Mouse (Mus musculus): ENCODE measurements around the gene Racgap1. TPM values are rescaled to one million over a fixed set of nuclear protein-coding genes. Genes with fewer than 3 reads are reported as not detected.

Gene Racgap1
- polyA plus RNA-seq, 1 experiment from 2014 or later: 131 TPM

- Histone ChIP-seq H3K4me1 (replicated peaks) (peaks cover 13% of the 10 kb centered on the region), H3K9me3 (replicated peaks) (no peaks in the 10 kb centered on the region), H3K9ac (no peak overlapping the region), H3K27ac (ENCODE audit: poor library complexity, severe bottlenecking) (no peak overlapping the region), H3K4me3 (no peak overlapping the region), H3K4me2 (no peak overlapping the region), H3K27me3 (replicated peaks) (peaks cover 48% of the 10 kb centered on the region), H3K36me3 (no peaks in the 10 kb centered on the region)
- 13% methylated on average over 13 of the region's 13 CpGs for WGBS
- no peak for ATAC-seq (ENCODE audit: insufficient number of reproducible peaks, low FRiP score)
These were observed 26.8 kb upstream of the Racgap1 start for GRCm38 (mm10) chr15:99678063-99678800.

- peaks cover 59% of the 10 kb centered on the region for H3K27me3 ChIP-seq (replicated peaks)
- ATAC-seq (ENCODE audit: insufficient number of reproducible peaks, low FRiP score): 0 out of 2 replicates have a peak, but pooled peaks have one; percentile 39
These were observed 25.6 kb upstream of the Racgap1 start for GRCm38 (mm10) chr15:99677089-99677488.

GRCm38 (mm10) chr15:99674866-99675265 lies 23.4 kb upstream of the Racgap1 start:
- no peak for ATAC-seq (ENCODE audit: insufficient number of reproducible peaks, low FRiP score)

More at GRCm38 (mm10) chr15:99677089-99677488, 25.6 kb upstream of the Racgap1 start:
- Histone ChIP-seq H3K36me3 (no peaks in the 10 kb centered on the region), H3K27ac (ENCODE audit: poor library complexity, severe bottlenecking) (no peak overlapping the region), H3K4me1 (replicated peaks) (peaks cover 13% of the 10 kb centered on the region), H3K4me2 (no peak overlapping the region), H3K9ac (0 out of 2 replicates have a peak overlapping the region, but pooled peaks have one; percentile 22), H3K9me3 (replicated peaks) (no peaks in the 10 kb centered on the region), H3K4me3 (no peak overlapping the region)
- 28% methylated on average over 8 of the region's 8 CpGs for WGBS

GRCm38 (mm10) chr15:99671783-99672182 lies 20.3 kb upstream of the Racgap1 start:
- H3K9me3 ChIP-seq (replicated peaks): no peaks in the 10 kb centered on the region
- no peak overlapping the region for H3K9ac ChIP-seq
- no peak overlapping the region for H3K4me3 ChIP-seq
- H3K36me3 ChIP-seq: no peaks in the 10 kb centered on the region
- H3K27me3 ChIP-seq (replicated peaks): peaks cover 83% of the 10 kb centered on the region
- peaks cover 18% of the 10 kb centered on the region for H3K4me1 ChIP-seq (replicated peaks)
- no peak for ATAC-seq (ENCODE audit: insufficient number of reproducible peaks, low FRiP score)
- no peak overlapping the region for H3K27ac ChIP-seq (ENCODE audit: poor library complexity, severe bottlenecking)
- no peak overlapping the region for H3K4me2 ChIP-seq
- 65% methylated on average over 14 of the region's 14 CpGs for WGBS

More at GRCm38 (mm10) chr15:99674866-99675265, 23.4 kb upstream of the Racgap1 start:
- Histone ChIP-seq H3K4me2 (no peak overlapping the region), H3K4me1 (replicated peaks) (peaks cover 26% of the 10 kb centered on the region), H3K9me3 (replicated peaks) (no peaks in the 10 kb centered on the region), H3K36me3 (no peaks in the 10 kb centered on the region), H3K4me3 (no peak overlapping the region), H3K9ac (no peak overlapping the region), H3K27ac (ENCODE audit: poor library complexity, severe bottlenecking) (no peak overlapping the region), H3K27me3 (replicated peaks) (peaks cover 81% of the 10 kb centered on the region)
- WGBS: 66% methylated on average over 3 of the region's 3 CpGs

GRCm38 (mm10) chr15:99670964-99671670 lies 19.7 kb upstream of the Racgap1 start:
- Histone ChIP-seq H3K4me2 (peak overlapping the region; percentile 98), H3K9me3 (replicated peaks) (no peaks in the 10 kb centered on the region), H3K4me3 (peak overlapping the region; percentile 57), H3K36me3 (no peaks in the 10 kb centered on the region), H3K4me1 (replicated peaks) (peaks cover 18% of the 10 kb centered on the region), H3K9ac (peak overlapping the region; percentile 72), H3K27me3 (replicated peaks) (peaks cover 85% of the 10 kb centered on the region), H3K27ac (ENCODE audit: poor library complexity, severe bottlenecking) (no peak overlapping the region)
- 10% methylated on average over 11 of the region's 17 CpGs for WGBS
- no peak for ATAC-seq (ENCODE audit: insufficient number of reproducible peaks, low FRiP score)

- H3K4me3 ChIP-seq: peak within 1 kb of the TSS; percentile 57
- WGBS: under 1% methylated on average over 52 of the region's 74 CpGs
- H3K36me3 ChIP-seq: no peaks in the 10 kb centered on the region
- H3K4me2 ChIP-seq: peak within 1 kb of the TSS; percentile 98
- peaks cover 89% of the 10 kb centered on the region for H3K27me3 ChIP-seq (replicated peaks)
- peaks cover 25% of the 10 kb centered on the region for H3K4me1 ChIP-seq (replicated peaks)
- no peak within 1 kb of the TSS for H3K27ac ChIP-seq (ENCODE audit: poor library complexity, severe bottlenecking)
- peak within 1 kb of the TSS; percentile 72 for H3K9ac ChIP-seq
- H3K9me3 ChIP-seq (replicated peaks): no peaks in the 10 kb centered on the region
- peak; percentile 54; the same call in 1 of the 2 replicates for ATAC-seq (ENCODE audit: insufficient number of reproducible peaks, low FRiP score)
These were observed 18.8 kb upstream of the Racgap1 start, which contains the start of gene Asic1 for GRCm38 (mm10) chr15:99670154-99670821. TSS of gene Asic1 (plus strand) at chr15:99670368.

- ATAC-seq (ENCODE audit: insufficient number of reproducible peaks, low FRiP score): no peak
- no peaks in the 10 kb centered on the region for H3K36me3 ChIP-seq
- H3K4me3 ChIP-seq: no peak overlapping the region
- H3K9ac ChIP-seq: no peak overlapping the region
- H3K27ac ChIP-seq (ENCODE audit: poor library complexity, severe bottlenecking): no peak overlapping the region
- H3K4me1 ChIP-seq (replicated peaks): peaks cover 33% of the 10 kb centered on the region
- WGBS: 0% methylated on average over 1 of the region's 1 CpGs
- H3K4me2 ChIP-seq: no peak overlapping the region
- H3K9me3 ChIP-seq (replicated peaks): no peaks in the 10 kb centered on the region
- H3K27me3 ChIP-seq (replicated peaks): peaks cover 86% of the 10 kb centered on the region
These were observed 17.9 kb upstream of the Racgap1 start for GRCm38 (mm10) chr15:99669392-99669791.

GRCm38 (mm10) chr15:99668881-99669280 lies 17.4 kb upstream of the Racgap1 start:
- peaks cover 38% of the 10 kb centered on the region for H3K4me1 ChIP-seq (replicated peaks)
- WGBS: 3% methylated on average over 12 of the region's 12 CpGs

GRCm38 (mm10) chr15:99667544-99667943 lies 16.1 kb upstream of the Racgap1 start:
- 96% methylated on average over 2 of the region's 2 CpGs for WGBS
- Histone ChIP-seq H3K27ac (ENCODE audit: poor library complexity, severe bottlenecking) (no peak overlapping the region), H3K36me3 (no peaks in the 10 kb centered on the region), H3K27me3 (replicated peaks) (peaks cover 67% of the 10 kb centered on the region), H3K4me2 (no peak overlapping the region), H3K9me3 (replicated peaks) (no peaks in the 10 kb centered on the region), H3K9ac (no peak overlapping the region), H3K4me3 (no peak overlapping the region), H3K4me1 (replicated peaks) (peaks cover 46% of the 10 kb centered on the region)
- no peak for ATAC-seq (ENCODE audit: insufficient number of reproducible peaks, low FRiP score)

More at GRCm38 (mm10) chr15:99668881-99669280, 17.4 kb upstream of the Racgap1 start:
- no peak overlapping the region for H3K4me2 ChIP-seq
- H3K4me3 ChIP-seq: no peak overlapping the region
- H3K9me3 ChIP-seq (replicated peaks): no peaks in the 10 kb centered on the region
- no peak for ATAC-seq (ENCODE audit: insufficient number of reproducible peaks, low FRiP score)
- H3K36me3 ChIP-seq: no peaks in the 10 kb centered on the region
- peaks cover 81% of the 10 kb centered on the region for H3K27me3 ChIP-seq (replicated peaks)
- no peak overlapping the region for H3K27ac ChIP-seq (ENCODE audit: poor library complexity, severe bottlenecking)
- H3K9ac ChIP-seq: no peak overlapping the region

- Histone ChIP-seq H3K4me2 (peak overlapping the region; percentile 87), H3K36me3 (no peaks in the 10 kb centered on the region), H3K9ac (peak overlapping the region; percentile 51), H3K9me3 (replicated peaks) (no peaks in the 10 kb centered on the region), H3K4me3 (peak overlapping the region; percentile 46), H3K27me3 (replicated peaks) (peaks cover 46% of the 10 kb centered on the region), H3K4me1 (replicated peaks) (peaks cover 42% of the 10 kb centered on the region), H3K27ac (ENCODE audit: poor library complexity, severe bottlenecking) (peak overlapping the region; percentile 79)
- ATAC-seq (ENCODE audit: insufficient number of reproducible peaks, low FRiP score): peak; percentile 89
- under 1% methylated on average over 41 of the region's 52 CpGs for WGBS
These were observed 13.4 kb upstream of the Racgap1 start for GRCm38 (mm10) chr15:99664600-99665451.

All from heart, embryonic 12.5 days (tissue).